Mouse (Mus musculus) lung, postnatal 0 days (tissue): Measurements from ENCODE around the gene Cib3. TPM values are rescaled to one million over a fixed set of nuclear protein-coding genes. Genes with fewer than 3 reads are reported as not detected.

Source experiments
- ATAC-seq: fragments of 200-750 bp; cut with Nextera tagmentation; 2 replicates; pipeline ENCODE4 v1.8.0; 2017; ENCODE audit warnings: moderate library complexity
- DNase-seq: peaks from one replicate; pipeline ENCODE4 v3.0.0-alpha.2; 2016; ENCODE audit warnings: low spot score
- H3K27ac ChIP-seq: fragments of 300-500 bp; sonication (generic); 2 replicates; pipeline ENCODE4 v1.5.1; 2014; ENCODE audit warnings: antibody characterized with exemption, mild to moderate bottlenecking, low read length, mixed read lengths
- H3K27me3 ChIP-seq: fragments of 300-500 bp; sonication (generic); replicated peaks from 2 replicates; pipeline ENCODE4 v1.6.1; 2014; ENCODE audit warnings: low read length, mixed read lengths; ENCODE audit not compliant: insufficient read depth
- H3K36me3 ChIP-seq: fragments of 300-500 bp; sonication (generic); 2 replicates; pipeline ENCODE4 v1.6.1; 2014; ENCODE audit warnings: low read length, mixed read lengths; ENCODE audit not compliant: insufficient read depth
- H3K4me1 ChIP-seq: fragments of 300-500 bp; sonication (generic); 2 replicates; pipeline ENCODE4 v1.6.1; 2014; ENCODE audit warnings: antibody characterized with exemption, low read depth, low read length, mixed read lengths; ENCODE audit not compliant: insufficient read depth
- H3K4me2 ChIP-seq: fragments of 300-500 bp; sonication (generic); replicated peaks from 2 replicates; pipeline ENCODE4 v1.6.1; 2014; ENCODE audit warnings: low read depth, mild to moderate bottlenecking, low read length, moderate library complexity, mixed read lengths
- H3K4me3 ChIP-seq: fragments of 300-500 bp; sonication (generic); 2 replicates; pipeline ENCODE4 v1.5.1; 2014; ENCODE audit warnings: low read depth, low read length
- H3K9ac ChIP-seq: fragments of 300-500 bp; sonication (generic); replicated peaks from 2 replicates; pipeline ENCODE4 v1.6.1; 2014; ENCODE audit warnings: low read depth, mild to moderate bottlenecking
- H3K9me3 ChIP-seq: fragments of 300-500 bp; sonication (generic); 2 replicates; pipeline ENCODE4 v1.6.1; 2016; ENCODE audit warnings: low read length, mixed read lengths
- CTCF ChIP-seq: IDR thresholded peaks from 2 replicates; pipeline ENCODE4 v1.5.1; 2016; ENCODE audit warnings: antibody characterized with exemption, mild to moderate bottlenecking
- EP300 ChIP-seq: IDR thresholded peaks from 2 replicates; pipeline ENCODE4 v1.6.1; 2016; ENCODE audit warnings: antibody characterized with exemption, mild to moderate bottlenecking, control low read depth
- WGBS: fragments of 180-500 bp; shearing (Covaris S2); extraction: QIAGEN DNeasy Blood & Tissue Kit; methylation state at CpG from one replicate; pipeline ENCODE4 v1.1.7; 2014; 5-methylcytosine and 5-hydroxymethylcytosine counted together
- polyA plus RNA-seq: library from polyadenylated mRNA; unstranded; fragments of >200 nt; fragmentation: Nextera tagmentation; extraction: Ambion mirVana; gene quantifications from 2 replicates; pipeline ENCODE4 v1.2.1, GENCODE M21; 2015

Cib3 gene
- polyA plus RNA-seq, 1 experiment from 2014 or later: 0.25 TPM

DNA sequence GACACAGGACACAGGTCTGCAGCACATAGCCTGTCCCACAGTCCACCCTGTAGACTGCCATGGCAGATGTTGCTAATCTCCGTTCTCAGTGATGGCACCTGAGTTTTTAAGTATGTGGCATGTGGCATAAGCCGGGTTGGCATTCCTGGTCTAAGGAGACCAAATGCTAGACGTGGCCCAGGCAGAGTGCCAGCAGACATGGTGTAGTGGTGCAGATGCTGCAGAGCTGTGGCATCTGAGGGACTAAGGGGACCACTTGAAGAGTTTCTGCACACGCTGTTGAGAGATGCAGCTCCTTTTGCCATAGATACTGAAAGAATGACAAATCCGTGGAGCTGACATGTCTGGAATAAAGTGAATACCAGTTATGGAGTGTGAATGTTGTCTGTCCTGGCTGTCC, 10.0 kb upstream of the Cib3 start:
- H3K4me1 ChIP-seq: peaks cover 5% of the 10 kb centered on the region; the same call in 1 of the 2 replicates
- DNase-seq (no peak), ATAC-seq (no peak)
- H3K4me3 ChIP-seq: no peak overlapping the region
- H3K36me3 ChIP-seq: peaks cover 6% of the 10 kb centered on the region; the same call in 1 of the 2 replicates
- no peaks in the 10 kb centered on the region for H3K9me3 ChIP-seq
- H3K9ac ChIP-seq: no peak overlapping the region
- H3K27me3 ChIP-seq: no peaks in the 10 kb centered on the region
- WGBS: 82% methylated on average over 5 of the region's 5 CpGs
- H3K27ac ChIP-seq: no peak overlapping the region
- no peak overlapping the region for H3K4me2 ChIP-seq
- TF ChIP-seq CTCF (no peak), EP300 (no peak)

DNA sequence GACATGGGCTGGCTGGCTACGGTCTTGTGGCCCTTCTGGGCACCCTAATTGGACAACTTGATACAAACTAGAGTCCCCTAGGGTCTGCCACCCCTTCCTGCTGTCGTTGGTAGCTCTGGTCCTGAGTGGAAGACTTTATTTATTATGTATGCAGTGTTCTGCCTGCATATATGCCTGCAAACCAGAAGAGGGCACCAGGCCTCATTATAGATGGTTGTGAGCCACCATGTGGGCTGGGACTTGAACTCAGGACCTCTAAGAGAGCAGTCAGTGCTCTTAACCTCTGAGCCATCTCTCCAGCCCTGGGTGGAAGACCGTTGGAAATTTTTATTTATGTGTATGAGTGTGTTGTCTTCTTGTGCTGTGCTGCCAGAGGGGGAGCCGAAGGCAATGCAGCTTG, 8.1 kb upstream of the Cib3 start:
- peaks cover 6% of the 10 kb centered on the region; the same call in 1 of the 2 replicates for H3K36me3 ChIP-seq
- H3K4me2 ChIP-seq: peak overlapping the region; percentile 75
- no peak for ATAC-seq
- peaks cover 5% of the 10 kb centered on the region; the same call in 1 of the 2 replicates for H3K4me1 ChIP-seq
- peak overlapping the region; percentile 75; the same call in 1 of the 2 replicates for H3K4me3 ChIP-seq
- no peak for DNase-seq
- peak; percentile 48 for TF ChIP-seq CTCF
- TF ChIP-seq EP300: no peak
- 81% methylated on average over 4 of the region's 4 CpGs for WGBS
- no peaks in the 10 kb centered on the region for H3K9me3 ChIP-seq
- H3K27ac ChIP-seq: no peak overlapping the region
- no peak overlapping the region for H3K9ac ChIP-seq
- no peaks in the 10 kb centered on the region for H3K27me3 ChIP-seq

DNA sequence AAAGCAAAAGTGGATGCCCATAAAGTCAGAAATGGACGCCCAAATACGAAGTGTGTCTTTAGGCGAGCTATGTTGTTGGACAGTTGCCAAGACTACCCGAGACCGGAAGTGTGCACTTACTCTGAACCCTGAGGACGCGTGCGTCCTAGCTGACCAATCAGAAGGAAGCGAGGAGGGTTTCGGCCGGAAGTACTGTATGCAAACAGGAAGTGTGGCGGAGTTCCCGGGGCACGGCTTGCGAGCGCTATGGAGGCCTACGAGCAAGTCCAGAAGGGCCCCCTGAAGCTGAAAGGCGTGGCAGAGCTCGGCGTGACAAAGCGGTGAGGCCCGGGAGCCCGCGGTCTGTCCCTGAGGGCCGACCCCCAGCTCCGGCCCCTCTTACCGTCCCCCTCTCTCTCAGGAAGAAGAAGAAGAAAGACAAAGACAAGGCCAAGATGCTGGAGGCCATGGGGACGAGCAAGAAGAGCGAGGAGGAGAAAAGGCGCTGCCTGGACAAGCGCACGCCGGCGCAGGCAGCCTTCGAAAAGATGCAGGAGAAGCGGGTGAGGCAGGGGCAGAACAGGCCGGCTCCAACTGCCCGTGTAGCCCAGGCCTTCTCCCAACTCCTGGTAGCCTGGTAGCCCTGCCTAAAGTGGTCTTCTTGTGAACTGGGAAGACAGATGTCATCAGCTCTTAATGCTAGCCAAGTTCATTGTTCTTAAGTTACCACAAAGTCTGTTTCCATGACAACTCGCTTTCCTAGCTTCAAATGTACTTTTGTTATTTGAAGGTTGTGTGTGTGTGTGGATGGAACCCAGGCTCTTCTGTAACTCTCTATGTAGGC, 7.1 kb upstream of the Cib3 start, which contains the start of gene Fam32a:
Gene Fam32a, plus strand, starts transcription at position 190 of the 823 bp plus-strand sequence.
- ATAC-seq: peak; percentile 98
- TF ChIP-seq CTCF: no peak
- peak; percentile 62; the same call in 1 of the 2 replicates for TF ChIP-seq EP300
- Histone ChIP-seq H3K27ac (peak within 1 kb of the TSS; percentile 88), H3K4me3 (peak within 1 kb of the TSS; percentile 75), H3K4me1 (peaks cover 5% of the 10 kb centered on the region; the same call in 1 of the 2 replicates), H3K9ac (peak within 1 kb of the TSS; percentile 91), H3K36me3 (peaks cover 6% of the 10 kb centered on the region; the same call in 1 of the 2 replicates), H3K9me3 (no peaks in the 10 kb centered on the region), H3K27me3 (no peaks in the 10 kb centered on the region), H3K4me2 (peak within 1 kb of the TSS; percentile 75)
- 15% methylated on average over 37 of the region's 39 CpGs for WGBS
- DNase-seq: peak; percentile 99

DNA sequence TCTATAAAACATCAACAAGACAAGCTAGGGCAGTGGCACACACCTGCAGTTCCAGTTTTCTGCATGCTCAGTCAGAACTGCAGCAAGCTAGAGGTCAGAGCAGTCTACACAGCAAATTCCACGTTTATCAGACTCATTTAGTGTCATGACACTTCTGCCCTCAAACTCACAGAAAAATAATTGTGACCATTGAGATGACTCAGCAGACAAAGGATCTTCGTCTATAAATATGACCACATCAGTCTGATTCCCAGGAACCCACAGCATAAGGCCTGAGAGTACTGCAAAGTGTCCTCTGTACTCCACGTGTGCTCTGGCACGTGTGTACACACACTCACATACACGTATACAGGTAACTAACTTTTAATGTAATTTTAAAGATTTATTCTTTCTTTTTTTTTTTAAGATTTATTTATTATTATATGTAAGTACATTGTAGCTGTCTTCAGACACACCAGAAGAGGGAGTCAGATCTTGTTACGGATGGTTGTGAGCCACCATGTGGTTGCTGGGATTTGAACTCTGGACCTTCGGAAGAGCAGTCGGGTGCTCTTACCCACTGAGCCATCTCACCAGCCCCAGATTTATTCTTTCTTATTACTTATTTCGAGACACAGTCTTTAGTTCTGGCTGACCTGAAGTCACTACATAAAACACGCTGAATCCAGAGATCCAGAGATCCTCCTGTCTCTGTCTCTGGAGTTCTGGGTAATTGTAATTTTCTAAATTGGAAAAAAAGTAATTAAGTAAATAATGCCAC, 6.3 kb upstream of the Cib3 start:
- 71% methylated on average over 9 of the region's 10 CpGs for whole genome bisulfite sequencing

DNA sequence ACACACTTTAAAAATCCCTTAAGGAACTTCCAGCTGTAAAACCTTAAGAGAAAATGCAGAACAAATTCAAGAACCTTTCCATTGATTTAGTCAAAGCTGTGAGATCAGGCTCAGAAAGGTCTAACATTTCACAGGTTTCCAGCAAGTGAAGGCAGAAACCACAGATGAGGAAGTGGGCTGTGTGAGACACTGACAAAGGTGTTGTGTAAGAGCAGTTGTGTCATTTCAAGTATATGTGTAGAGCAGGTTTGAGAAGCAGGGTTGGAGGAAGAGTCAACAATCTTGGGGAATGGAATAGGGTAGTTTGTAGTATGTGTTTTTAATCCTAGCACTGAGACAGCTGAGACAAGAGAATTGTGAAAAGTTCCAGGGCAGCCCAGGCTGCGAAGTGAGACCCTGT, 3.2 kb upstream of the Cib3 start:
- no peak overlapping the region for H3K9ac ChIP-seq
- ATAC-seq (no peak; the same call in 1 of the 2 replicates), DNase-seq (peak; percentile 67)
- H3K4me3 ChIP-seq: no peak overlapping the region
- no peak for TF ChIP-seq CTCF
- 0 out of 2 replicates have a peak, but pooled peaks have one; percentile 12 for TF ChIP-seq EP300
- H3K36me3 ChIP-seq: no peaks in the 10 kb centered on the region
- H3K9me3 ChIP-seq: no peaks in the 10 kb centered on the region
- no peaks in the 10 kb centered on the region for H3K27me3 ChIP-seq
- H3K27ac ChIP-seq: no peak overlapping the region
- WGBS: 33% methylated on average over 1 of the region's 1 CpGs
- peaks cover 5% of the 10 kb centered on the region; the same call in 1 of the 2 replicates for H3K4me1 ChIP-seq
- H3K4me2 ChIP-seq: no peak overlapping the region

More for the DNA sequence above, 6.3 kb upstream of the Cib3 start:
- TF ChIP-seq CTCF (no peak), EP300 (no peak)
- ATAC-seq: 0 out of 2 replicates have a peak, but pooled peaks have one; percentile 2
- Histone ChIP-seq H3K4me3 (peak overlapping the region; percentile 75), H3K27ac (peak overlapping the region; percentile 47; the same call in 1 of the 2 replicates), H3K27me3 (no peaks in the 10 kb centered on the region), H3K36me3 (peaks cover 6% of the 10 kb centered on the region; the same call in 1 of the 2 replicates), H3K4me1 (peaks cover 5% of the 10 kb centered on the region; the same call in 1 of the 2 replicates), H3K9ac (no peak overlapping the region), H3K4me2 (no peak overlapping the region; the same call in 1 of the 2 replicates), H3K9me3 (no peaks in the 10 kb centered on the region)
- DNase-seq: no peak

DNA sequence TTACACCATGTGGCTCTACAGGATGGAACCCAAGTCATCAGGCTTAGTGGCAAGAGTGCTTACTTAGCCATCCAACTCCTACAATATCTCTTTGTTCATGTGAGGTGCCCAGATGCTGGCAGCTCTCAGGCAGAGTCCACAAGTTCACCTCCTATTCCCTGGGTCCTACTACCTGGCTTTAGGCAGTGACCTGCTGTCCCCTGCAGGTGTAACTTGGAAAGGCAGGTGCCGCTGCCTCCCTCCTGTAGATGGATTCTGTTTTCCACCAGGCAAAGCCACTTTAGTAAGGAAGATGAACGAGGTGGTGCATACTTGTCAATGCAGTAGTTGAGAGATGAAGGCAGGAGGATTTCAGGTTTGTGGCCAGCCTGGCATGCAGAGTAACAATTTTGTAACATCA, 2.4 kb upstream of the Cib3 start:
- TF ChIP-seq CTCF (peak; percentile 78), EP300 (no peak)
- H3K4me3 ChIP-seq: no peak overlapping the region
- H3K9ac ChIP-seq: no peak overlapping the region
- DNase-seq: peak; percentile 51
- ATAC-seq: no peak
- H3K36me3 ChIP-seq: no peaks in the 10 kb centered on the region
- H3K4me1 ChIP-seq: peaks cover under 1% of the 10 kb centered on the region; the same call in 1 of the 2 replicates
- H3K27ac ChIP-seq: no peak overlapping the region
- 32% methylated on average over 2 of the region's 2 CpGs for WGBS
- H3K4me2 ChIP-seq: no peak overlapping the region
- no peaks in the 10 kb centered on the region for H3K9me3 ChIP-seq
- no peaks in the 10 kb centered on the region for H3K27me3 ChIP-seq
